Mouse (Mus musculus) hindbrain, postnatal 0 days (tissue): ENCODE results near the gene Parp6. TPM values are rescaled to one million over a fixed set of nuclear protein-coding genes. Genes with fewer than 3 reads are reported as not detected.
A peak's percentile ranks its signal among the peaks of the same experiment; 100 is the strongest.

Experiments used
- ATAC-seq: fragments of 200-750 bp; cut with Nextera tagmentation; 2 replicates; pipeline ENCODE4 v1.8.0; 2017; ENCODE audit warnings: mild to moderate bottlenecking, moderate TSS enrichment, moderate library complexity
- DNase-seq: peaks from one replicate; pipeline ENCODE4 v3.0.0-alpha.2; 2015; ENCODE audit warnings: low spot score
- H3K27ac ChIP-seq: fragments of 300-500 bp; sonication (generic); 2 replicates; pipeline ENCODE4 v1.5.1; 2014; ENCODE audit warnings: mild to moderate bottlenecking
- H3K27me3 ChIP-seq: fragments of 300-500 bp; sonication (generic); 2 replicates; pipeline ENCODE4 v1.6.1; 2014; ENCODE audit warnings: low read length, mixed read lengths; ENCODE audit not compliant: insufficient read depth
- H3K36me3 ChIP-seq: fragments of 300-500 bp; sonication (generic); 2 replicates; pipeline ENCODE4 v1.6.1; 2014; ENCODE audit warnings: low read length, mixed read lengths; ENCODE audit not compliant: insufficient read depth
- H3K4me1 ChIP-seq: fragments of 300-500 bp; sonication (generic); 2 replicates; pipeline ENCODE4 v1.6.1; 2014; ENCODE audit warnings: antibody characterized with exemption, low read length, mixed read lengths; ENCODE audit not compliant: insufficient read depth
- H3K4me2 ChIP-seq: fragments of 300-500 bp; sonication (generic); 2 replicates; pipeline ENCODE4 v1.6.1; 2014; ENCODE audit warnings: low read depth, mild to moderate bottlenecking, low read length, moderate library complexity, mixed read lengths
- H3K4me3 ChIP-seq: fragments of 300-500 bp; sonication (generic); 2 replicates; pipeline ENCODE4 v1.5.1; 2014; ENCODE audit warnings: low read length
- H3K9ac ChIP-seq: fragments of 300-500 bp; sonication (generic); replicated peaks from 2 replicates; pipeline ENCODE4 v1.6.1; 2014; ENCODE audit warnings: mild to moderate bottlenecking, low read length, moderate library complexity, mixed read lengths
- H3K9me3 ChIP-seq: fragments of 300-500 bp; sonication (generic); 2 replicates; pipeline ENCODE4 v1.6.1; 2016; ENCODE audit warnings: low read length, mixed read lengths
- CTCF ChIP-seq: IDR thresholded peaks from 2 replicates; pipeline ENCODE4 v1.5.1; 2016; ENCODE audit warnings: antibody characterized with exemption, control low read depth, low read depth
- WGBS: fragments of 180-500 bp; shearing (Covaris S2); extraction: QIAGEN DNeasy Blood & Tissue Kit; methylation state at CpG from one replicate; pipeline ENCODE4 v1.1.7; 2014; 5-methylcytosine and 5-hydroxymethylcytosine counted together
- polyA plus RNA-seq: library from polyadenylated mRNA; unstranded; fragments of >200 nt; fragmentation: Nextera tagmentation; extraction: Ambion mirVana; gene quantifications from 2 replicates; pipeline ENCODE4 v1.2.1, GENCODE M21; 2015
- total RNA-seq: library from RNA; depleted of rRNA; stranded (reverse); fragments of >200 nt; gene quantifications from 2 replicates; pipeline ENCODE4 v1.2.3, GENCODE M21; 2014

Gene Parp6
- total and polyA plus RNA-seq, 2 experiments from 2014 or later, result 123 to 156 TPM

DNA sequence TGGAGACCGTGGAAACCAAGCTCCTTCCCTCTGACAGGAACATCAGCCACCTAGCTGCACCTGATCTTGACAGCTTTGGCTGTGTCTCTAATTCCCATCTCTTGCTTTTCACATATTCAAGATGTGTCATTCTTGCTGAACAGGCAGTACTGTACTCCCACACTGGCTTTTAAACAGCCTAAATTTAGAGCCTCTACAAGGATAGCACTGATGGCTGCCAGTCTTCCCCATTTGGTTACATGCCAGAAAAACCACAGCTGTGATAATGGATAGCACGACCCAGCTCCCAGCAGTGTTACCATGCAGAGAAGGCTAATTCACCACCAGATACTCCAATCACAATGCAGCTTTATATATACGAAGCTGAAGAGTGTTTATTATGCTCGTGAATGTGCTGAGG, 50.2 kb downstream of the Parp6 start:
- no peak overlapping the region for H3K4me3 ChIP-seq
- peaks cover 72% of the 10 kb centered on the region for H3K36me3 ChIP-seq
- no peaks in the 10 kb centered on the region for H3K4me1 ChIP-seq
- ATAC-seq (no peak), DNase-seq (no peak)
- no peaks in the 10 kb centered on the region for H3K27me3 ChIP-seq
- H3K9me3 ChIP-seq, result no peaks in the 10 kb centered on the region
- WGBS, result 65% methylated on average over 4 of the region's 4 CpGs
- H3K9ac ChIP-seq, result no peak overlapping the region
- H3K27ac ChIP-seq, result no peak overlapping the region
- H3K4me2 ChIP-seq, result no peak overlapping the region
- no peak for TF ChIP-seq CTCF

DNA sequence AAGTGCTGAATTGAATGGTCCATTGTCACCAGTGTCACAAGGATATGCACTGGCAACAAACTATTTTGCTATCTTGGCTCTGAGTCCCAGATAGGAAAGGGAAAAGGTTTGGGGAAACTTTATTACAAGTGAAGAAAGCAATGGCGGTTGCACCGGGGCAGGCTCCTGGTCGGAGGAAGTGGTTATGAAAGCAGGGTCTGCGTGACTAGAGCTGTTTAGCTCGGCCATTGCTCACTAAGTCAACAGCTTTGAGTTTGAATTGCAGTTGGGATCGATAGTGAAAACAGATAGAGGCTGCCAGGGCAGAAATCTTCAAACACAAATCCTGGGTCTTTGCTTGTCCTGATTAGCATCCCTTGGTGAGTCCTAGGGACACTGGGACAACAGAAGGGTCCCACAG, 50.8 kb downstream of the Parp6 start:
- TF ChIP-seq CTCF, result no peak
- no peak for DNase-seq
- Histone ChIP-seq H3K9me3 (no peaks in the 10 kb centered on the region), H3K27me3 (no peaks in the 10 kb centered on the region), H3K4me2 (no peak overlapping the region), H3K4me3 (no peak overlapping the region), H3K4me1 (no peaks in the 10 kb centered on the region), H3K36me3 (peaks cover 78% of the 10 kb centered on the region), H3K9ac (no peak overlapping the region), H3K27ac (no peak overlapping the region)
- ATAC-seq, result no peak
- 83% methylated on average over 6 of the region's 6 CpGs for WGBS

DNA sequence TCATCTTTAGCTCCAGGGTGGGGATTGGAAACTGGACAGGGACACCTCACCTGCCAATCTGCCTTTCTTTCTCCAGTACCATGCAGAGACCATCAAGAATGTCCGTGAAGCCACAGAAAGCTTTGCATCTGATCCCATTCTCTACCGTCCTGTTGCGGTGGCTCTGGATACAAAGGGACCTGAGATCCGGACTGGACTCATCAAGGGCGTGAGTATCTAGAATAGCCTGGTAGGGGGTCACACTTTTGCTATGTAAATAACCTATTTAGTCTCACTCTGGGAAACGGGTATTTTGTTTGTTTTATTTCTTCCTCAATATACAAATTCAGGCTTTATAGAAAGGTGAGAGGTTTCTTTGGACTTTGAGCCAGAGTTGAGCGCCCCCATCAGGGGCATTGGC, 51.4 kb downstream of the Parp6 start:
- no peak overlapping the region for H3K9ac ChIP-seq
- TF ChIP-seq CTCF, result no peak
- no peaks in the 10 kb centered on the region for H3K4me1 ChIP-seq
- no peak for ATAC-seq
- no peaks in the 10 kb centered on the region for H3K9me3 ChIP-seq
- peaks cover 80% of the 10 kb centered on the region for H3K36me3 ChIP-seq
- H3K27ac ChIP-seq, result no peak overlapping the region
- H3K27me3 ChIP-seq, result no peaks in the 10 kb centered on the region
- no peak overlapping the region for H3K4me3 ChIP-seq
- H3K4me2 ChIP-seq, result no peak overlapping the region
- WGBS, result 61% methylated on average over 7 of the region's 7 CpGs
- DNase-seq, result no peak

DNA sequence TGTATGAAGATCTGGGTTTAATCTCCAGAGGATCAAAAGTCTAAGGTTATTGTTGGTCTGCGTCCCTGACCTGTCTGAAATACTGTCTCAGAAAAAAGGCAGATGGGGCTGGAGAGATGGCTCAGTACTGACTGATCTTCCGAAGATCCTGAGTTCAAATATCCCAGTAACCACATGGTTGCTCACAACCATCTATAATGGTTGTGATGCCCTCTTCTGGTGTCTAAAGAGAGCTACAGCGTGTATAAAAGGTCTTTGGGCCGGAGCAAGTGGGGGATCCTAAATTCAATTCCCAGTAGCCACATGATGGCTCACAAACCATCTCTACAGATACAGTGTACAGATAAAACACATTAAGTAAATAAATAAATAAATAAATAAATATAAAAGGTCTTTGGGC, 52.1 kb downstream of the Parp6 start:
- Histone ChIP-seq H3K27me3 (no peaks in the 10 kb centered on the region), H3K9me3 (no peaks in the 10 kb centered on the region), H3K4me1 (no peaks in the 10 kb centered on the region), H3K9ac (no peak overlapping the region), H3K27ac (no peak overlapping the region), H3K4me3 (no peak overlapping the region), H3K36me3 (peaks cover 84% of the 10 kb centered on the region), H3K4me2 (no peak overlapping the region)
- DNase-seq (no peak), ATAC-seq (no peak; the same call in 1 of the 2 replicates)
- WGBS, result 69% methylated on average over 4 of the region's 4 CpGs
- peak; percentile 50 for TF ChIP-seq CTCF

- TF ChIP-seq CTCF, result no peak
Measured at GRCm38 (mm10) chr9:59672195-59672894, 55.3 kb downstream of the Parp6 start.

GRCm38 (mm10) chr9:59673427-59673826, 56.3 kb downstream of the Parp6 start:
- ATAC-seq, result no peak
- H3K4me1 ChIP-seq, result no peaks in the 10 kb centered on the region
- DNase-seq, result no peak
- TF ChIP-seq CTCF, result no peak
- H3K4me2 ChIP-seq, result no peak overlapping the region
- H3K9me3 ChIP-seq, result no peaks in the 10 kb centered on the region
- H3K9ac ChIP-seq, result no peak overlapping the region; the same call in 1 of the 2 replicates
- H3K27me3 ChIP-seq, result no peaks in the 10 kb centered on the region
- WGBS, result 74% methylated on average over 2 of the region's 2 CpGs
- no peak overlapping the region for H3K4me3 ChIP-seq
- peaks cover 93% of the 10 kb centered on the region for H3K36me3 ChIP-seq
- no peak overlapping the region for H3K27ac ChIP-seq

More at GRCm38 (mm10) chr9:59672195-59672894, 55.3 kb downstream of the Parp6 start:
- no peaks in the 10 kb centered on the region for H3K27me3 ChIP-seq
- H3K9me3 ChIP-seq, result no peaks in the 10 kb centered on the region
- no peaks in the 10 kb centered on the region for H3K4me1 ChIP-seq
- DNase-seq (no peak), ATAC-seq (no peak)
- WGBS, result 81% methylated on average over 12 of the region's 12 CpGs
- no peak overlapping the region for H3K4me2 ChIP-seq
- H3K4me3 ChIP-seq, result no peak overlapping the region
- peaks cover 93% of the 10 kb centered on the region for H3K36me3 ChIP-seq
- H3K27ac ChIP-seq, result no peak overlapping the region
- H3K9ac ChIP-seq, result no peak overlapping the region

- 83% methylated on average over 14 of the region's 14 CpGs for WGBS
- H3K4me3 ChIP-seq, result no peak overlapping the region
- H3K27ac ChIP-seq, result no peak overlapping the region
- peaks cover 4% of the 10 kb centered on the region; the same call in 1 of the 2 replicates for H3K4me1 ChIP-seq
- peaks cover 75% of the 10 kb centered on the region for H3K36me3 ChIP-seq
- DNase-seq (no peak), ATAC-seq (no peak)
- no peak for TF ChIP-seq CTCF
- no peak overlapping the region for H3K4me2 ChIP-seq
- H3K9me3 ChIP-seq, result no peaks in the 10 kb centered on the region
- H3K27me3 ChIP-seq, result no peaks in the 10 kb centered on the region
- H3K9ac ChIP-seq, result no peak overlapping the region
Measured at GRCm38 (mm10) chr9:59675598-59675997, 58.5 kb downstream of the Parp6 start.
